Mouse (Mus musculus) CD4-positive helper T cell, adult 2 months (primary cell): Measurements from ENCODE around the gene Olfr1392.

Experiments
- DNase-seq: peaks from one replicate; pipeline ENCODE4 v3.0.0-alpha.2; 2012; ENCODE audit warnings: low read depth, missing footprints, low spot score

The Olfr1392 gene

GRCm38 (mm10) chr11:49251380-49251761 lies 33.7 kb upstream of the Olfr1392 start:
- no peak for DNase-seq

- no peak for DNase-seq
Measured at GRCm38 (mm10) chr11:49252048-49252447, 33.0 kb upstream of the Olfr1392 start.

- DNase-seq, result no peak
Measured at GRCm38 (mm10) chr11:49253035-49253434, 32.0 kb upstream of the Olfr1392 start.

- no peak for DNase-seq
Measured at GRCm38 (mm10) chr11:49259296-49259695, 25.8 kb upstream of the Olfr1392 start.

- no peak for DNase-seq
Measured at GRCm38 (mm10) chr11:49259829-49260228, 25.3 kb upstream of the Olfr1392 start.

GRCm38 (mm10) chr11:49260598-49261312 lies 24.3 kb upstream of the Olfr1392 start:
- DNase-seq, result no peak

- no peak for DNase-seq
Measured at GRCm38 (mm10) chr11:49261313-49261855, 23.7 kb upstream of the Olfr1392 start.

- no peak for DNase-seq
Measured at GRCm38 (mm10) chr11:49262286-49262685, 22.8 kb upstream of the Olfr1392 start.

GRCm38 (mm10) chr11:49263149-49263548 lies 21.9 kb upstream of the Olfr1392 start:
- no peak for DNase-seq

- DNase-seq, result no peak
Measured at GRCm38 (mm10) chr11:49264081-49264480, 21.0 kb upstream of the Olfr1392 start.

- DNase-seq, result peak; percentile 73
Measured at GRCm38 (mm10) chr11:49264622-49265021, 20.5 kb upstream of the Olfr1392 start.

GRCm38 (mm10) chr11:49265101-49265500 lies 20.0 kb upstream of the Olfr1392 start:
- DNase-seq, result no peak

GRCm38 (mm10) chr11:49266671-49267070 lies 18.4 kb upstream of the Olfr1392 start:
- no peak for DNase-seq

- DNase-seq, result no peak
Measured at GRCm38 (mm10) chr11:49267316-49267715, 17.8 kb upstream of the Olfr1392 start.

GRCm38 (mm10) chr11:49267970-49268579 lies 17.0 kb upstream of the Olfr1392 start:
- no peak for DNase-seq

- DNase-seq, result no peak
Measured at GRCm38 (mm10) chr11:49269761-49270160, 15.3 kb upstream of the Olfr1392 start.

- DNase-seq, result no peak
Measured at GRCm38 (mm10) chr11:49270368-49270767, 14.7 kb upstream of the Olfr1392 start.

- DNase-seq, result peak; percentile 68
Measured at GRCm38 (mm10) chr11:49271334-49271733, 13.7 kb upstream of the Olfr1392 start.

GRCm38 (mm10) chr11:49273834-49274519 lies 11.1 kb upstream of the Olfr1392 start:
- DNase-seq, result no peak

- DNase-seq, result no peak
Measured at GRCm38 (mm10) chr11:49278222-49278621, 6.9 kb upstream of the Olfr1392 start, which contains the start of gene Olfr1393. TSS of gene Olfr1393 (plus strand) at chr11:49278304.

GRCm38 (mm10) chr11:49287251-49287650 lies 2.2 kb downstream of the Olfr1392 start:
- DNase-seq, result no peak

- no peak for DNase-seq
Measured at GRCm38 (mm10) chr11:49292777-49293176, 7.7 kb downstream of the Olfr1392 start.
